Mouse (Mus musculus): ENCODE measurements at regions not wholly inside any gene's neighbourhood (a gene's known extent, or its start where the extent isn't known, plus 50 kb on each side); places are given as distances from the start of the nearest gene placed in this dataset.

DNA sequence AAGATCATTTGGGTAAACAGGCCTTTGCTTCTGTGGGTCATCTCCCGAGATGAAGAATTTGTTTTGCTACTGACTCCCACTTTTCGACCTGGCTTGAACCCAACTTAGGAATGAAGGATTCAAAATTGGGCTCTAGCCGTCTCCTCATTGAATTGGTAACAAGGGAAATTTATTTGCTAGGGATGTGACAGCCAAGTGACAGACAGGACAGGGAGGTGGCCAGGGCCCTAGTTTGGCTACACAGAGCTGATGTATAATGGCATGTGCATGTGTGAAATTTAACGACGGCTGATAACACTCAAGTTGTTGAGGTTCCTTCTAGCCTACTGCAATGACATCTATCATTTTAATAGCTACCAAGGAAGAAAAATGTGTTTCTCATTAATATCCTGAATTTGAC lies 268.7 kb downstream of the Nedd1 start:
- H3K4me2 ChIP-seq (ENCODE audit: low read depth, low read length, severe bottlenecking): no peak overlapping the region
- H3K4me1 ChIP-seq (replicated peaks; ENCODE audit: control insufficient read depth, insufficient read depth, low read length): no peaks in the 10 kb centered on the region
- no peak overlapping the region for H3K27ac ChIP-seq (ENCODE audit: low read depth, low read length)
- H3K27me3 ChIP-seq (ENCODE audit: control insufficient read depth, insufficient read depth, low read length): no peaks in the 10 kb centered on the region
- WGBS: 90% methylated on average over 5 of the region's 5 CpGs
- H3K9ac ChIP-seq (ENCODE audit: low read length): no peak overlapping the region
- no peaks in the 10 kb centered on the region for H3K9me3 ChIP-seq (ENCODE audit: control insufficient read depth, low read length)
- no peaks in the 10 kb centered on the region for H3K36me3 ChIP-seq (ENCODE audit: control insufficient read depth, insufficient read depth, low read length)
- ATAC-seq (replicated peaks; ENCODE audit: low FRiP score) (no peak), DNase-seq (ENCODE audit: low spot score) (no peak)
- H3K4me3 ChIP-seq (ENCODE audit: low read depth, low read length): no peak overlapping the region

DNA sequence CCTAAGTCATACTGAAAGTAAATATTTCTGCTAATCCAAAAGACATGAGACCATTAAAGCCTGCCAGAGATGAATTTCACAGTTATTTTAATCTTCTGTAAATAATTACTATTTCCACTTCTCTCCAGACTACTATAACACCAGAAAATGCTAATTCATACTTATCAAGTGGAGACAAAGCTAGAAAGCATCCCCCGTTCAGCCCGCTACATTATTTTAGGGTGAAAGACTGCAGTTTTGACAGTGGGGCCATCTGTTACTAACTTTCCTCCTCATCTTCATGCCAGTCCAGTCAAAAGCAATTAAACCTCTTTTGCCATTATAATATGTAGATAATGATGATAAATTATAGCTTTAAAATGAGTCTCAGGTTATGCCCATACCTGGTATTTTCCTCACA lies 276.3 kb downstream of the Nedd1 start:
- H3K9ac ChIP-seq (ENCODE audit: low read length): no peak overlapping the region
- no peaks in the 10 kb centered on the region for H3K36me3 ChIP-seq (ENCODE audit: control insufficient read depth, insufficient read depth, low read length)
- no peak overlapping the region for H3K27ac ChIP-seq (ENCODE audit: low read depth, low read length)
- H3K4me3 ChIP-seq (ENCODE audit: low read depth, low read length): no peak overlapping the region
- 88% methylated on average over 2 of the region's 2 CpGs for WGBS
- no peaks in the 10 kb centered on the region for H3K4me1 ChIP-seq (replicated peaks; ENCODE audit: control insufficient read depth, insufficient read depth, low read length)
- no peaks in the 10 kb centered on the region for H3K27me3 ChIP-seq (ENCODE audit: control insufficient read depth, insufficient read depth, low read length)
- no peaks in the 10 kb centered on the region for H3K9me3 ChIP-seq (ENCODE audit: control insufficient read depth, low read length)
- no peak for ATAC-seq (replicated peaks; ENCODE audit: low FRiP score)
- no peak overlapping the region for H3K4me2 ChIP-seq (ENCODE audit: low read depth, low read length, severe bottlenecking)
- DNase-seq (ENCODE audit: low spot score): no peak

DNA sequence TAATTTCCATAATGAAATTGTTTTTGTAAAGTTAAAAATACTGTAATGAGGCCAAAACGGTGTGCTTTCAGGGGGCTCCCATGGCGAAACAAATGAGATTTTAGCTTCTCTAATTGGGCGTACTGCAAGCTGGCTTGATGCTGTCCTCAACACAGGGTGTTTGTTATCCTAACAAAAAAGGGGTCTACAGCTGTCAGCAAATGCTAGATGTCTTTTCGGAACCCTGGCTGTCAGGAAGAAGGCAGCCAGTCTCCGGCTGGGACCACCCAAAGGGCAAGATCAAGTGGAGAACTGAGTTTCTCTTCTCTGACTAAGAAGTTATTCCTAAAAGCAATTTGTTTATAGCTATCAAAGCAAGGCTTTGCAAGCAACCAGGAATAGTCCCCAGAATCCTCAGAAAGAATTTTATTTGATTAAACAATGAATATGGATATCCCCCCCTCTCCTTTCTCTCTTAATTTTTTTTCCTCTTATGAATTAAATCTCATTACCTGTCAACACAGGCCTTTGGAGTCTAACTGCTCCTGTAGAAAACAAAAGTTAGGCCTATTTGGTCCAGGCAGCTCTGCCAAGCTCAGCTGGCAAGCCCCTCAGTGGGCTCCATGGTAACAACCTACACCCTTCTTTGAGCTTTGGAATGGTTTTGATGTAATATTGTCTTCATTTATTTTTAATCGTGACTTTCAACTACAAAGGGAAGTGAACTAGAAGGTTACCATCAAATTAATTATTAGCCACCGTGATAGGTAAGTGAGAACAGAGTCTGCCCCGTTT lies 283.4 kb downstream of the Nedd1 start:
- Histone ChIP-seq H3K36me3 (ENCODE audit: control insufficient read depth, insufficient read depth, low read length) (no peaks in the 10 kb centered on the region), H3K4me1 (replicated peaks; ENCODE audit: control insufficient read depth, insufficient read depth, low read length) (no peaks in the 10 kb centered on the region), H3K4me3 (ENCODE audit: low read depth, low read length) (no peak overlapping the region), H3K9ac (ENCODE audit: low read length) (no peak overlapping the region), H3K4me2 (ENCODE audit: low read depth, low read length, severe bottlenecking) (no peak overlapping the region), H3K9me3 (ENCODE audit: control insufficient read depth, low read length) (no peaks in the 10 kb centered on the region), H3K27ac (ENCODE audit: low read depth, low read length) (no peak overlapping the region), H3K27me3 (ENCODE audit: control insufficient read depth, insufficient read depth, low read length) (no peaks in the 10 kb centered on the region)
- WGBS: 26% methylated on average over 8 of the region's 8 CpGs
- DNase-seq (ENCODE audit: low spot score): peak; percentile 69
- peak; percentile 75 for ATAC-seq (replicated peaks; ENCODE audit: low FRiP score)

DNA sequence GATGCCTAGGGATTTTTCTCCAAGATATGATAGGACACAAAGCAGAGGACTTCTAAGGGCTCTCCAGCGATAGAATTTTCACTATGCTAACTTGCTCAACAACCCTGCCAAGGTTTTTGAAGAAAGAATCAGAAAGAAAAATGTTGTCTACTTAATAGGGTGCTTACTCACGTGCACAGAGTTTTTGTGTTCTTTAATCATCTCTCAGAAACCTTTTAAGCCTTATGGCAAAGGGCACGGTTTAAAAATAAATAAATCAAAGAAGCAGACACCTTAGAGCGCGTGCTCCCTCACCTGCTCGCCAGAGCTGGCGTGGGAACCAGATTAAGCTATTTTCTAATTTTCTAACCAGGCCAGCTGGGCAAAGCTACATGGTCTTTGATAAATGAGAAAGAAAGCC lies 293.0 kb downstream of the Nedd1 start:
- WGBS: 36% methylated on average over 7 of the region's 7 CpGs
- H3K4me1 ChIP-seq (replicated peaks; ENCODE audit: control insufficient read depth, insufficient read depth, low read length): peaks cover 7% of the 10 kb centered on the region; the same call in 1 of the 2 replicates
- ATAC-seq (replicated peaks; ENCODE audit: low FRiP score) (no peak), DNase-seq (ENCODE audit: low spot score) (no peak)
- no peaks in the 10 kb centered on the region for H3K36me3 ChIP-seq (ENCODE audit: control insufficient read depth, insufficient read depth, low read length)
- no peak overlapping the region for H3K4me2 ChIP-seq (ENCODE audit: low read depth, low read length, severe bottlenecking)
- H3K27me3 ChIP-seq (ENCODE audit: control insufficient read depth, insufficient read depth, low read length): no peaks in the 10 kb centered on the region
- no peak overlapping the region for H3K9ac ChIP-seq (ENCODE audit: low read length)
- no peak overlapping the region for H3K4me3 ChIP-seq (ENCODE audit: low read depth, low read length)
- H3K9me3 ChIP-seq (ENCODE audit: control insufficient read depth, low read length): no peaks in the 10 kb centered on the region
- H3K27ac ChIP-seq (ENCODE audit: low read depth, low read length): peak overlapping the region; percentile 27; the same call in 1 of the 2 replicates

DNA sequence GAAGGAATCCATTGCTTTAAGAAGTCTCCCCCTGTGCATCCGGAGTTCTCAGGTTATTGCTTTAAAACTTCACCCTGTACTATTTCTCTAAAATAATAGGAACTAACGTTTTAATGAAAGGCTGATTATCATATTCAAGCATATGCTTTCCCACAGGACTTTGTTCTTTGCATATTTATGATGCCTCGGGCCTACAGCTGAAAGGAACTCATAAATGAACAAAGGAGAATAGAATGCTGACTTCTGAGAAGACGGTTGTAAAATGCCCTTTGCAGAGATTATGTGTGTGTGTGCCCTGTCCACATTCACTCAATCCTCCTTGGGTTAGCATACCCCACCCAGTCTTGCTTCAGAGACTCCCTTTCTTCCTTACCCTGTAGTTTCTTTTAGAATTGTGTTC lies 294.2 kb downstream of the Nedd1 start:
- H3K9ac ChIP-seq (ENCODE audit: low read length): no peak overlapping the region
- H3K36me3 ChIP-seq (ENCODE audit: control insufficient read depth, insufficient read depth, low read length): no peaks in the 10 kb centered on the region
- WGBS: 20% methylated on average over 4 of the region's 4 CpGs
- no peaks in the 10 kb centered on the region for H3K27me3 ChIP-seq (ENCODE audit: control insufficient read depth, insufficient read depth, low read length)
- H3K9me3 ChIP-seq (ENCODE audit: control insufficient read depth, low read length): no peaks in the 10 kb centered on the region
- H3K27ac ChIP-seq (ENCODE audit: low read depth, low read length): no peak overlapping the region; the same call in 1 of the 2 replicates
- ATAC-seq (replicated peaks; ENCODE audit: low FRiP score) (no peak), DNase-seq (ENCODE audit: low spot score) (no peak)
- H3K4me2 ChIP-seq (ENCODE audit: low read depth, low read length, severe bottlenecking): no peak overlapping the region
- H3K4me1 ChIP-seq (replicated peaks; ENCODE audit: control insufficient read depth, insufficient read depth, low read length): peaks cover 7% of the 10 kb centered on the region; the same call in 1 of the 2 replicates
- H3K4me3 ChIP-seq (ENCODE audit: low read depth, low read length): no peak overlapping the region

DNA sequence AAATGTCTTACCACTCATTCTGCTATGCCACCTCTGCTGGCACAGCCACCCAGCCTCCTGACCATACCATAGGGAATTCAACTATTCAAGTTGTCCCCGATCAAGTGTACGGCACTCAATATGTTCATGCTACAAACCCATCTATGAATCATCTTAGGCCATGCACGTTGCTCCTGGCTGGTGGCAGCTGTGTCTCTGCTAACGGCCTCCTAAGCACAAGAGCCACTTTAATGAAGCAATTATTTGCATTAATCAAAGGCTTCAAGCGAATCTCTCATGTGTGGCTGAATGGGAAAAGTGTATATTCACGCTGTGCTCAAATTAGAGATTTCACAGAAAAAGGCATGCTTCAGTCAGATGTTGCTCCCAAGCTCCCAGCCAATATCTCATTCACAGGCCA lies 295.8 kb downstream of the Nedd1 start:
- H3K9me3 ChIP-seq (ENCODE audit: control insufficient read depth, low read length): no peaks in the 10 kb centered on the region
- H3K4me2 ChIP-seq (ENCODE audit: low read depth, low read length, severe bottlenecking): no peak overlapping the region
- no peaks in the 10 kb centered on the region for H3K36me3 ChIP-seq (ENCODE audit: control insufficient read depth, insufficient read depth, low read length)
- H3K27ac ChIP-seq (ENCODE audit: low read depth, low read length): peak overlapping the region; percentile 1; the same call in 1 of the 2 replicates
- H3K4me1 ChIP-seq (replicated peaks; ENCODE audit: control insufficient read depth, insufficient read depth, low read length): peaks cover 7% of the 10 kb centered on the region; the same call in 1 of the 2 replicates
- no peak for DNase-seq (ENCODE audit: low spot score)
- H3K4me3 ChIP-seq (ENCODE audit: low read depth, low read length): no peak overlapping the region
- ATAC-seq (replicated peaks; ENCODE audit: low FRiP score): peak; percentile 58
- no peaks in the 10 kb centered on the region for H3K27me3 ChIP-seq (ENCODE audit: control insufficient read depth, insufficient read depth, low read length)
- 46% methylated on average over 6 of the region's 6 CpGs for WGBS
- no peak overlapping the region for H3K9ac ChIP-seq (ENCODE audit: low read length)

DNA sequence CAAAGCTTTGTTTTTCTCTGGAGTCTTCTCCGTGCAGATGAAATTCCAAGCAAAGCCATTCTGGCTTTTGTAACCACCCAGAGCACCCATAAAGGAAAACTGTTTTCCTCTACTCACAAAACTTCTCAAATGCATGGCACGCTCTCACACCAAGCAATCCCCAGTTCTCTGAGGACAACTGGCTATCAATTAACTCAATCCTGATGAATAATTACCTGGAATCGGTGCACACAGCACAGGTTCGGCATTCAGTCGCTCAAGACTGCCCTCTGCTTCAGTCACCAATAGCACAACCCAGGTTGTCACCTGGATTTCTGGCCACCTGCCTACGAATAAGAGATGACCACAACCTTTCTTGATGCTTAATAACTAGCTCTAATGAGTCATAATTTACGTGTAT lies 309.5 kb downstream of the Nedd1 start:
- Histone ChIP-seq H3K9me3 (ENCODE audit: control insufficient read depth, low read length) (no peaks in the 10 kb centered on the region), H3K27ac (ENCODE audit: low read depth, low read length) (no peak overlapping the region), H3K9ac (ENCODE audit: low read length) (no peak overlapping the region), H3K4me1 (replicated peaks; ENCODE audit: control insufficient read depth, insufficient read depth, low read length) (no peaks in the 10 kb centered on the region), H3K36me3 (ENCODE audit: control insufficient read depth, insufficient read depth, low read length) (no peaks in the 10 kb centered on the region), H3K4me2 (ENCODE audit: low read depth, low read length, severe bottlenecking) (no peak overlapping the region), H3K4me3 (ENCODE audit: low read depth, low read length) (no peak overlapping the region), H3K27me3 (ENCODE audit: control insufficient read depth, insufficient read depth, low read length) (no peaks in the 10 kb centered on the region)
- 90% methylated on average over 7 of the region's 7 CpGs for WGBS
- DNase-seq (ENCODE audit: low spot score) (no peak), ATAC-seq (replicated peaks; ENCODE audit: low FRiP score) (no peak)

DNA sequence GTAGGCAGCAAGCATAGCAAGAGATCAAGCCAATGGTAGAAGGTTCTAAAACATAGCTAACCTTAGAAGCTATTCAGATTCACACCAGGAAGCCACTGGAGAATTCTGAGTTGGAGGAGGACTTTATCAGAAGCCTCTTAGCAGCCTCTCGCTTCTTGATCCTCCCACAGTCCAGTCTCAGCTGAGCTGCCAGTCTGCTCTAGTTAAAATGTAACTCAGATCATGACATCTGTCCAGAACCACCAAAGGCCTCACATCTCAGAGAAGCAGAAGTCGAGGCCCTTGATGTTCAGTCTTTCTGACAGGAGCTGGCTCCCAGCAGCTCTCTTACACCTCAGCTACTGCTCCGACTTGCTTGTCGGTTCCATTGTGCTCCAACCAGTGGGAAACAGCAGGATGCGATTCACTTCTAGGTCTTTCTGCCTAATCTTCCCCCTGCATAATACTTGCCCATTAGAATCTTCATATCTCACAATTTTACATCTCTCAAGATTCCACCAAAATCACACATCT lies 311.4 kb downstream of the Nedd1 start:
- H3K27me3 ChIP-seq (ENCODE audit: control insufficient read depth, insufficient read depth, low read length): no peaks in the 10 kb centered on the region; the same call in 1 of the 2 replicates
- no peak overlapping the region for H3K9ac ChIP-seq (ENCODE audit: low read length)
- no peaks in the 10 kb centered on the region for H3K4me1 ChIP-seq (replicated peaks; ENCODE audit: control insufficient read depth, insufficient read depth, low read length)
- no peak overlapping the region for H3K4me3 ChIP-seq (ENCODE audit: low read depth, low read length)
- DNase-seq (ENCODE audit: low spot score): no peak
- ATAC-seq (replicated peaks; ENCODE audit: low FRiP score): no peak
- no peaks in the 10 kb centered on the region for H3K36me3 ChIP-seq (ENCODE audit: control insufficient read depth, insufficient read depth, low read length)
- no peak overlapping the region for H3K27ac ChIP-seq (ENCODE audit: low read depth, low read length)
- 56% methylated on average over 5 of the region's 5 CpGs for WGBS
- H3K4me2 ChIP-seq (ENCODE audit: low read depth, low read length, severe bottlenecking): no peak overlapping the region
- no peaks in the 10 kb centered on the region for H3K9me3 ChIP-seq (ENCODE audit: control insufficient read depth, low read length)

Data from forebrain, embryonic 11.5 days (tissue).